Mouse (Mus musculus) telencephalon, adult 2 months (tissue): ENCODE measurements around the gene Cks1b.
A peak's percentile ranks its signal among the peaks of the same experiment; 100 is the strongest.

Source experiments
- DNase-seq: peaks from one replicate; pipeline ENCODE4 v3.0.0-alpha.2; 2011; ENCODE audit warnings: low read depth, low spot score

The Cks1b gene

DNA sequence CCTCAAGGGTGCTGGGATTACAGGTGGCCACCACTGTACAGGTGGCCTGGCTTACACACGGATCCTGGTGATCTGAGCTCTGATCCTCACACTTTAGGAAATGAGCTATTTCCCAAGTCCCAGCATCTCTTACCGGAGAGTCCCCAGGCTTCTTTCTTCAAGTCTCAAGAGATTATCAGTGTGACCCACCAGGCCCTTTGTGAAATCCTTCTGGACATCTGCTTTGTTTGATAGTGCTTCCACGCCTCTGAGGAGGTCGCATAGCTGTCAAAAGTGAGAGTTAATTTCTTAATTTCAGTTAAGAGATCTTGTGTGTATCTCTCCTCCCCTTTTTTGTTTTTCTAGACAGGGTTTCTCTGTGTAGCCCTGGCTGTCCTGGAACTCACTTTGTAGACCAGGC, 7.7 kb upstream of the Cks1b start:
- no peak for DNase-seq

DNA sequence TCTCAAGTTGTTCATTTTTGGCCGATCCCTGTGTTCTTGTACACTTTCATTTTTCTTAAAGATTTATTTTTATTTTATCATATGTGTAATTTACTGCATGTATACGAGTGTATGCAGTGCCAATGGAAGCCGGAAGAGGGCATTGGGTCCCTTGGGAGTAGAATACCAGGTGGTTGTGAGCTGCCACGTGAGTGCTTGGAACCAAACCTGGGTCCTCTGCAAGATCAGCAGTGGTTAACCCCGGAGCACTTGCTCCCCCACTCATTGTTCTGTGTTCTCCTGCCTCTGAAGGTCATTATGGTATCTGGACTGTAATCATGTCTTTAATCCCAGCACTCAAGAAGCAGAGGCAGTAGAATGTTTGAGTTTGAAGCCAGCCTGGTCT, 7.0 kb upstream of the Cks1b start:
- no peak for DNase-seq

GRCm38 (mm10) chr3:89424416-89425140, 6.4 kb upstream of the Cks1b start:
- DNase-seq: no peak

DNA sequence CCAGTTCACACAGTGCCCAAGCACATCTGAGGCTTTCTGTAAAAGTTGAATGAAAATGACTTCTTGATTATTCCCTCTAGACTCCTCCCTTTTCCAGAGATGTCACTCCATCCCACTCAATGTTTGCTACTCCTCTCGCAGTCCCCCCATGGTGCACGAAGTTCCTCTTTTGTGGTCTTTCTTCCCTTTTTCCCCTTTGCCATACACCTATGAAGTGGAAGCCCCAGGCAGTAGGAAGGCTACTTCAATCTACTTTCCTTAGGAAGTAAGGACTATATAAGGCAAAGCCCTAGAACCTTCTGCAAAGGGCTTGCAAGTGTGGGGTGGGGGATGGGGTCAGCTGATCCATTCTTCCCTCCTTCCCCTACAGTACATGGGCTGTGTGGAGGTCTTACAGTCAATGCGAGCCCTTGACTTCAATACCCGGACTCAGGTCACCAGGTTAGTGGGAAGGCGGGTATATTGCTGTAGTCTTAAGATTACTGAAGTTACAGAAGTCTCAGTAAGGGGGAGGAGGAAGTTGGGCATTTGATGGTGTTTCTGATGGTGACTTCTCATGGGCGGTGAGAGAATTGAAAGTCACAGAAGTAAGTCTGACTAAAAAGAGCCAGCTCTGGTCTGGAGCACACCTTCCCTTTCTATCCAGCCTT, 4.5 kb upstream of the Cks1b start:
- DNase-seq: no peak

- no peak for DNase-seq
Observed at GRCm38 (mm10) chr3:89421810-89422473, 3.8 kb upstream of the Cks1b start.

DNA sequence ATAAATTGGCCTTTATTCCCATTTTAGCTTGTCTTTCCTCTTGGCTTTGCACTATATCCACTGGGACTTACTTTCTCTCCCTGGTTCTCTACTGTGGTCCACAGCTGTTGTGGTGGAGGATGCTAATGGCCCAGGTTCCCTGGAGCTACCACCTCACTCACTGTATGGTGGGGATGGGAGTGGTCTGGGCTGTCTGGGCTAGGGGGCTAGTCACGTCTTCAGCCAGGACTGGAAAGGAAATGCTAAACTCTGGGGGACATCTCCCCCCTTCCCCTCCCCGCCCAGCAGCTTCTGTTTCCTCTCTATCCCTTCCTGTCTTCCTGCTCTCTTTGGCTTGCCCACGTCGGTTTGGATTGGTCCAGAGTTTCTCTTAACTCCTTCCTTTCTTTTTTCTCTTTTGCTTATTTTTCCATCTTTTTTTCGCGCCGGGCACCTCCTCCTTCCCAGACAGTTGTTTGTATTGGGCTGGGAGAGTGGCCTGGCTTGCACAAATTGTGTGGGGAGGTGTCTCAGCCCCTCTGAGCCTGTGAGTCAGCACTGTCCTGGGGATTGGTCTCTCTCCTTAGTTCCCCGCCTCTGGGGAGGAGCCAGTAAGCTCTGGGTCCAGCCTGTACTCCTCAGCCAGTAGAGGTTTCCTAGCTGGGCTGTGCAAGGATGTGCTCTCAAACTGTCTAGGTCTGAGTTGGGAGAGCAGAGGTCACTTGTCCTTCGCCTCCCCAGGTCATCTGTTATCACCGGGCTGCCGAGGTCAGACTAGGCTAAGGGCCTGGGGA, 3.0 kb upstream of the Cks1b start:
- peak; percentile 72 for DNase-seq

DNA sequence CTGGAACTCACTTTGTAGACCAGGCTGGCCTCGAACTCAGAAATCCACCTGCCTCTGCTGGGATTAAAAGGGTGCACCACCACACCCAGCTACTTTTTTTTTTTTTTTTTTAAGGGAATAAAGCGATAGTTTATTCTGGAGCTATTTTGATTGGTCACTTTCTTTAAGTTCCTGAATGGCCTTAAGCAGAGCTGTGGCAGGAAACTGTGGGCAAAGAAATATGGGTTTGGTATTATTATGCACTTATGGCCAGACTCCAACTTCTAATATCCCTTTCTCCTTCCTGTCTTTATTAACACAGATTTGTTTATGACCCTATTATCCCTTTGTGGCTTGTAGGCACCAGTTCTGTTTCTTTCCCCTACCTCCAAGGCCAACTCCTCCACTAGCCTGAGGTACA, 2.2 kb upstream of the Cks1b start:
- DNase-seq: no peak

DNA sequence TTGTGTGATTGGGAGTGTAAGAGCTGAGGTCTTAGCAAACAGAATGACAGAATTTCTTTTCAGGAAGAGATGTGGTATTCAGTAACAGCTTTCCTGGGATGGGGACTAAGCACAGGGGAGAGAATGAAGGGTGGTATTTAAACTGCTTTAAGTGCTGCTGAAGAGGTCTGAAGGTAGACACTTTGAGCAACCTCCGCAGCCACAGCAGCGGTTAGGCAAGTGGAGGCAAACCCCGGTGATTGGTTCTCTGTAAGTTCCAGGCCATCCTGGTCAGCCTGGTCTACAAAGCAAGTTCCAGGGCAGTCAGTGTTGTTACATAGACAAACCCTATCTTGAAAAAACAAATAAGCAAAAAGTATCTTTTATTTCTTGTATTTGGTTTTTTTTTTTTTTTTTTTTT, 1.8 kb upstream of the Cks1b start:
- DNase-seq: no peak

GRCm38 (mm10) chr3:89419571-89419970, 1.4 kb upstream of the Cks1b start:
- DNase-seq: no peak

- no peak for DNase-seq
Observed at GRCm38 (mm10) chr3:89418861-89419250, 673 bp upstream of the Cks1b start.

DNA sequence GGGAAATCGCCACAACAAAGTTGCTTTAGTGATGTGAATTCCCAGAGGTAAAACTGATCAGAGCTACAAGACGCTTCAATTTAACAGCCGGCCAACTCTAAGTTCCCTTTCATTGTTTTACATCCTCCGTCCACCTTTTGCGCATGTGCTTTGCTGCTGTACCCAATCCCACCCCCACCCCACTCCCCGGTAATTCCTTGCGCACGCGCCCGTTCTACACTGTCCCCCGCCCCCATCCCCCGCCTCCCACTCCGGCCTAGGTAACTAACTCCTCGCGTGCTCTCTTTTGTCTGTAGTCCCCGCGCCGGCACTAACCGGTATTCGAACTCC, 378 bp downstream of the Cks1b start:
- DNase-seq: no peak

DNA sequence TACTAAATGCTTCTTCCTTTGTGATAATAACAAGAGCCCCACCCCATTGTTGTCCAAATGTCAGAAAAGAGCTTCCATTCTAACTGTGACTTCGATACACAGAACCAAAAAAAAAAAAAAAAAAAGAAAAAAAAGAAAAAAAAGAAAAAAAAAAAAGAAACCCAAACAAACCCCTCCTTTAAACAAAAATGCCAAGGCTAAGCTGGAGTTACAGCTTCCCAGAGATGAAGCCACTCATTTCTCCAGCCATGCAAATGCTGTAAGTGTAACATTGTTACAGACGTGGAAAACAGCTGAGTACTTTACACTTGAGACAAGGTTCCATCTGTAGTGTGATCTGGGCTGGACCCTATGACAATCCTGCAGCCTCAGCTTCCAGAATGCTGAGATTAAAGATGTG, 1.1 kb downstream of the Cks1b start:
- no peak for DNase-seq

- DNase-seq: no peak
Observed at GRCm38 (mm10) chr3:89416158-89416557, 2.0 kb downstream of the Cks1b start.

- peak; percentile 100 for DNase-seq
Observed at GRCm38 (mm10) chr3:89411490-89412393, 6.4 kb downstream of the Cks1b start, which contains the start of gene Flad1. Gene Flad1 (minus strand): TSS chr3:89411870.

GRCm38 (mm10) chr3:89410864-89411263, 7.3 kb downstream of the Cks1b start:
- no peak for DNase-seq

- DNase-seq: no peak
Observed at GRCm38 (mm10) chr3:89409701-89410100, 8.5 kb downstream of the Cks1b start.

- DNase-seq: no peak
Observed at GRCm38 (mm10) chr3:89408448-89408847, 9.7 kb downstream of the Cks1b start.

DNA sequence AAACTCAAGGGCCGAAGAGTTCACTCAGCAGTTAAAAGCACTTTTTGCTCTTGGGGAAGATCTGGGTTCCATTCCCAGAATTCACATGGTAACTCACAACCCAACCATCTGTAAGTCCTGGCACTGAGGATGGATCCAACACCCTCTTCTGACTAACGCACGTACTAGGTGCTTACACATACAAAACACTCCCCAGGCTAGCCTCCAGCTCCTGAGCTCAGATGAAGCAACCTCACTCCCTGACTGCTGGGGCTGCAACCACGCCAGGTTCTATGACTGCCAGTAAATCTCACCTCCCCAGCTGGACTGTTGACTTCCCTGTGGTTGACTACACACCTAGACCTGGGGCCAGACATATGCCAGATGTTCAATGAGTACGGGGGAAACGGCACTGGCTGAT, 11.3 kb downstream of the Cks1b start:
- no peak for DNase-seq

GRCm38 (mm10) chr3:89402693-89403092, 15.5 kb downstream of the Cks1b start, which contains the start of gene Lenep:
Gene Lenep (minus strand): TSS chr3:89402793.
- DNase-seq: no peak

DNA sequence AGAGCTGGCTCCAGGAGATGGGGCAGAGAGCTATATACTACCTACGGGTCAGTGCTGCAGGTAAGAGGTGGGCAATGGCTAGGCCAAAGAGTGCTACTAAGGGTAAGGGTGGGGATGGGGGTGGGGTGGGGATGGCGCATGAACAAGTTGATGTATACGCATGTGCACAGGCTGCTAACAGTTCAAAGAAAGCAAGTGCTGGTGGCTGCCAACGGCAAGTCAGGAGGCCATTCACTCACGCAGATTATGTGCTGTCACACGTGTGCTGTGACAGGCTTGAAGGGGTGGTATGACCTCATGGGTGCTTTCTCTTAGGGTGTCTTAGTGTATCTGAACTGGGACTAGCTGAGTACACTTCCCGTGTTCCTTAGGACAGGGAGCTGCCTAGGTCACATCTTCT, 16.9 kb downstream of the Cks1b start:
- DNase-seq: no peak

GRCm38 (mm10) chr3:89396654-89397005, 21.6 kb downstream of the Cks1b start:
- no peak for DNase-seq
